Mouse (Mus musculus) T-cell, adult 2 months (primary cell): ENCODE data around the gene Cfap97d1.

ENCODE experiments used
- DNase-seq: peaks from one replicate; pipeline ENCODE4 v3.0.0; 2022; ENCODE audit warnings: low spot score

Gene Cfap97d1

DNA sequence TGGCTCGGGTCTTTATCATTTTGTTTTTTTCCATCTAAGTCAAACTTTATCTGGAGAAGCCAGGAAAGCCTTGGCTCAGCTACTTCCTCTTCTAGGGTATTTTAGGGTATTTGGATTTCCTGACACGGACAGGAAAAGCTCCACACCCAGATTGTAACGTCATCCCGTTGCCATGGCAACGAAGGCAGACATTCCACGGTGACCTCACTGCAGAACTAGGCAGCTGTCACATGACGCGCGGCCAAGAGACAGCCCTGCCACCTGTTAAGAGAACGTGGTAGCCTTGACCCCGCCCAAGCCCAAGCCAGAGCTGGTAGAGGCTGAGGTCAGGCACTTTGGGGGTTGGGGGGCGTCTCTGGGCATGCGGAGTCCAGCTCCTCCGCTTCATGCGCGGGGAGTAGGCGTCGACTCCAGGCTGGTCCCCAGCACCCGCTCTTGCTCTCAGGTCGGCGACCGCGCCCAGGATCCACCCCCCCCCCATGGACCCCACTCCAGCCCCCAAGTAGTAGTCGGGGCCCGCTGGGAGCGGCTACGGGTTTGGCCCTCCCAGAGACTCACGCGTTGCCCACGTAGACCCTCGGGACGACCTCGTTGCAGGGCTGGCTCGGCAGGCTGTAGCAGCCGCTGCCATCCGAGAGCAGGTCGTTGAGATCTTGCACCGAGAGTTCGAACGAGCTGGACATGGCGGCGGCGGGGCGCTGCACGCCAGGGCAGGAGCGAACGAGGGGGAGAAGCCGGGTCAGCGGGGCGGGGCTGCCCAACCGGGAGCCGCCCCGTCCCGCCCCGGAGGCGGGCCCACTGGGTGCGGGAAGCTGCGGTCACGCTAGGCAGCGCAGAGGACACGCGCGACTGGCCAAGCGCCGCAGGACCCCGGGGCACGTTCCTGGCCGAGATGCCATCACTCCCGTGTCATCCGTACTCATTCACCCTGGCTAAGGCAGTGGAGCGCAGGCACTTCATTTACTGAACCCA is at the start of gene Cfap97d1:
TSS of gene Cfap97d1 (plus strand) at position 226 of the 972 bp plus-strand sequence.
- DNase-seq = peak; percentile 53

DNA sequence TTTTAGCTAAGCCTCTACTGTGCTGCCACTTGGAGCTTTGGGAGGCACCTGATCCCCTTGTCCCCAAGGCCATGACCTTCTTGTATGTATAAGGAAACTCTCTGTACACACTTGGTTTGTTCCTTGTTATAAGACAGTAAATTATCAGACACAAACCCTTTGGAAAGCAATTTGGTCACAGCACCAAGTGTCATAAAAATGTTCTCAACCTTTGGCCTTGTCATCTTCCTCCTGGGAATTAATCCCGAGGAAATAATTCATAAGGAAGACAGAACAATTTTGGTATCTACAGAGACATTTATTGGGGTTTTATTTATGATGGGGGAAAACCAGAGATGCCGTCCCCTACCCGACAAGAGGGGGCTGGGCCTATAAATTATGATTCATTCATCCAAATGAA is 48.3 kb upstream of the Cfap97d1 start:
- DNase-seq = no peak

DNA sequence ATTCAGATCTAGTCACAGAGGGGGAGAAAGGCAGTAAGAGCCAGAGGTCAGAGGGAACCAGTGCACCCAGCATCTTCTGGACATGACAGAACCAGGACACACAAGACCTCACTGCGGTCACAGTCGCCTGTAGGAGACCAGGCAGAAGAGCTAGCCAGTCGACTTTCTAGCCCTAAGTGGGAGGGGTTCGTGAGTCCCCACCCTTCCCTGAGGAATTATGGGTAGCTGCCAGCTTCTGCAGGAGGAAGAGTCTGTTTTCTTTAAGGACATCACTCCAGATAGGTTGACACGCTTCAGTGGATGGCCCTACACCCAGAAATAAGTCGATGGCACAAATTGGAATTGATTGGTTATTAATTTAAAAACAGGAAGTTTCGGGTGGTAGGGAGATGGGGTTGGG is 47.7 kb upstream of the Cfap97d1 start:
- no peak for DNase-seq

DNA sequence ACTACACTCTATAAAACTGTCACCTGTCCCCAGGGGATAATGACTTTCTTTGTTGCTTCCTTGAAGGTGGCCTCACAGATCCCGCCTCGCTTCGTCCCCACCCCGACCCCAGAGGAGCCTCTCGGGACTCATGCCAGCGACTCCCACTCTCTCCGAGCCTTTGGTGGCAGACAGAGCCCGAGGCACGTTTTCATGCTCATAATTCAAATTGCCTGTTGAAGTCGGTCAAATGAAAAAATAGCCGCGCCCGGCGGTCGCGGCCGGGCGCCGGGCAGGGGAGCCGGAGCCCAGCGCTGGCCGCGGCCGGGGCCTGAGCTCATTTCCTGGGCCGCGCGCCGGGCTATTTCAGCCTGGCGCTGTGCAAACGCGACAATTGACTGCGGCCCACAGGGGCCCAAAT is 47.0 kb upstream of the Cfap97d1 start:
- no peak for DNase-seq

DNA sequence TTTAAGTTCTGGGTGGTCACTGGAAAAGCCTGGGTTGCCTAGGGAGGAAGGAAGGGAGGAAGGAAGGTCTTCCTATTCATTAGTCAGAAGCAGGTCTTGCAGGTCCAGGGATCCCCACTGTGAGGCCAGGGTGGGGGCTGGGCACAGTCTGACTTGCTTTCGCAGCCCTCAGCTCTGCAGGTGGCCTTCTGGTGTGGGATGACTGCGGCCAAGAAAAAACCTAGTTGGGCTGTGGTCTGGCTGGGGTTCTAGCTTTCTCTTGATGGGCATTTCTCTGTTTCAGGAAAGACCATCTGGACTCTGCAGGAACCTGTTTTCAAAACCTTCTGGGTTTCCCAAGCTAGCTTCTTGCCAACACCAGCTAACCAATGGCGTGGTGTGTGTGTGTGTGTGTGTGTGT is 41.0 kb upstream of the Cfap97d1 start:
- DNase-seq = no peak

DNA sequence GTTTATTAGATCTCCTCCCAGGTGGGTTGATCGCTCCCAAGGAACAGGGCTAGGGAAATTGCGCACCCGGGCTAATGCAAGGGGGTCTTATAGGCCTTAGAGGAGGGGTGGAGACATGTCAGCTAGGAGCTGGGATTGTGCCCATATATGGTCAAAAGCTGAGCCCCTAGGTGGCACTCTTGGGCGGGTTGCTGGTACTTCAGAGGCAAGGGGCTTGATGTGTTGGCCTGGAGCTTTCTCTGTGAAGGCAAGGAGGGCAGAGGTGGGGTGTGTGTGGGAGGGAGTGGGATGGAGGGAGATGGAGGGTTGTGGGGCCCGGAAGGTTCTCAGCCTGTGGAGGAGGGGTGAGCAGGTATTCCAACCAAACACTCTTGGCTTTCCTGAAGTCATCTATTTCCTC is 37.6 kb upstream of the Cfap97d1 start:
- DNase-seq = no peak

DNA sequence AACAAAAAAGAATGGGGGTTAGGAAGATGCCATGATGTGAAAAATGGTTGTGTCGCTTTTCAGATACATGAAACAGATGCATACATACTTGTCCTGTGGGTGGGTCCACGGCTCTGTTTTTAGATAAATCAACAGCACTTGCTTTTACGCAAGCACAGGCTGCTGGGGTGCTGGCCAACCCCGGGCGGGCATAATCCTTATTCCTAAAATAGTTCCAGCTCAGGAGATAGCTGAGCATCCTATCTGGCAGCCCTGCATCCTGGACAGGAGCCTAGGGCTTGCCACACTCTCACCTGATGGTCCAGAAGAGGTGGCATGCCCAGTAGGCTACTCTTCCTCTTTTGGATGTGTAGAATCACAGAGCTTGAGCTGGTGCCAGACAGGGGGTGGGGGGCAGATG is 34.1 kb upstream of the Cfap97d1 start:
- DNase-seq = no peak

DNA sequence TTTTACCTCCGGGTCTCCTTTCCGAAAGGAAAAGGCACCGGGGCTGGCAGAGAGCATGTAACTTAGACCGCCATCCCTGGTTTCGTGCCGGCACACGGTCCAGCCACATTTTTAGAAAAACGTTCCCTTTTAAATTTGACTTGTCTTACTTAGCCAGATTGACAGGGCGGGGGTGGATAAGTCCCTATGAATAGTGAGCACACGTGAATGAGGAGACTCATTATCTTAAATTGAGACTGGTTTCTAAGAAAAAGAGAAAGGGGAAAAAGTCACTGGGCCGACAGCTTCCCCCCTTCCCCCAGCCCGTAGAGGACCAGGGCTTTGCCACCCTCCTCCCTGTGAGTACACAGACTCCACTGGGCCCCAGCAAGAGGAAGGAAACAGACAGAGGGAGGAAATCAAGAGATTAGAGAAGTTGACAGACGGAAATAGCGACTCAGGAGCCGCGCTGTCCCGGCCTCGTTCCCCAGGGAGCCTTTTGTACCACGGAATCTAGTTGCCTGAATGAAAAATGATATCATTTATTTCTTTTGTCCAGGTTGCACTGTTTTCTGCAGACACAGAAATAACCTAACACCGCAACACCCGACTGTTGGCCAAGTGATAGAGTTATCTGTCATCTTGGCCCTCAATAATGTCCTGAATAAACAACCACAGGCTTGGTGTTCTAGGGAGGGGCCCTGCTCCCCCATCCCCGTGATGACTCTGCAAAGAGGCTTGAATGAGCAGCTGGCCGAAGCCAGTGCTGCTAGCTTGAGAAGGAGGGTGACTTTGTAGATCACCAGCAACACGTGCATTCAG is 31.3 kb upstream of the Cfap97d1 start:
- no peak for DNase-seq

DNA sequence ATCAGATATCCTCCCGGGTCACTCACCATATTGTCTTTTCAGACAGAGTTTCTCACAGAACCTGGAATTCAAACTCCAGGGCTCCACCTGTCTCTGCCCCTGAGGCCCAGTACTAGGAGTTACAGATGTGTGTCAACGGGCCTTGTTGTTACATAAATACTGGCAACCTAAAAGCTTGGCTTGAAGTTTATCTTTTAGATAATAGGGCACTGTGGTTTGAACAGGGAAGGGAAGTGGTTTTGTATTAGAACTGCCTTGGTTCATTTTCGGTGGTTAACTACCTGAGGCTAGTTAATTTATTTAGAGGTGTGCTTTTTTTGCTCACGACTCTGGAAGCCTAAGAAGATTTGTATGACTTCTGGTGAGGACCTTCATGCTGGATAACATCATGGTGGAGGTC is 30.6 kb upstream of the Cfap97d1 start:
- no peak for DNase-seq

DNA sequence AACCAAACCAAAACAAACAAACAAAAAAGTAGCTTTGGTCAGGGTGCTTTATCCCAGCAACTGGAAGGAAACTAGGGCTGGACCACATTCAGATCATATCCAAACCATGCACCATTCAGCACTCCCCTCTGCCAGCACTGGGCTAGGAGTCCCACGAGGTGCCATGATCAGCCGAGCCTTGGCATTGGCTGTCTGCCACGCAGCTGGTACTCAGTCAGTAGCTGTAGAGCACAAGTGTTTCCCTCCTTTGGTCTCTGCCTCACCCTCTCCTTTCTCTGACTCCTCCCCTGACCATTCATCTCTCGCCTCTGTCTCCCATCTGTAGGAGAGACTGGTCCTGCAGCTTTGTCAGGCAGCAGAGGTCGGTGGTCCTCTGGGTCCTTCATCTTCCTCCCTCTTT is 26.6 kb upstream of the Cfap97d1 start:
- DNase-seq = no peak

DNA sequence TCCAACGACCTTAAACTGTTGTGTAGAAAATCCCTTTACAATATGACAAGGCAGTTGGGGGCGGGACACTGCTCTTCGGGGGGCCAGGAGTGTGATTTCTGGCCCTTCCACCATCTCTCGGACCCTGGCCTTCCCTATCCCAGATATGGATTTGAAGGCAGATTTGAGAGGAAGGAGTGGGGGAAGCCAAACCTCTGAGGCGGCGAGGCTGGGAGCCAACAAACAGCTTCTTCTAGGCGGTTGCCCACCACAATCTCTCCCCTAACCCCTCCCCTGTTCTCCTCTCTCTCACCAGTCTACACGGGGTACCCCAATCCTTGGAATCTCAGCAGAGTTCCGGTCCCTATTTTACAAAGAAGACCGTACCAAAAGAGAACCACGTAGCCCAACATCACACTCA is 21.0 kb upstream of the Cfap97d1 start:
- no peak for DNase-seq

DNA sequence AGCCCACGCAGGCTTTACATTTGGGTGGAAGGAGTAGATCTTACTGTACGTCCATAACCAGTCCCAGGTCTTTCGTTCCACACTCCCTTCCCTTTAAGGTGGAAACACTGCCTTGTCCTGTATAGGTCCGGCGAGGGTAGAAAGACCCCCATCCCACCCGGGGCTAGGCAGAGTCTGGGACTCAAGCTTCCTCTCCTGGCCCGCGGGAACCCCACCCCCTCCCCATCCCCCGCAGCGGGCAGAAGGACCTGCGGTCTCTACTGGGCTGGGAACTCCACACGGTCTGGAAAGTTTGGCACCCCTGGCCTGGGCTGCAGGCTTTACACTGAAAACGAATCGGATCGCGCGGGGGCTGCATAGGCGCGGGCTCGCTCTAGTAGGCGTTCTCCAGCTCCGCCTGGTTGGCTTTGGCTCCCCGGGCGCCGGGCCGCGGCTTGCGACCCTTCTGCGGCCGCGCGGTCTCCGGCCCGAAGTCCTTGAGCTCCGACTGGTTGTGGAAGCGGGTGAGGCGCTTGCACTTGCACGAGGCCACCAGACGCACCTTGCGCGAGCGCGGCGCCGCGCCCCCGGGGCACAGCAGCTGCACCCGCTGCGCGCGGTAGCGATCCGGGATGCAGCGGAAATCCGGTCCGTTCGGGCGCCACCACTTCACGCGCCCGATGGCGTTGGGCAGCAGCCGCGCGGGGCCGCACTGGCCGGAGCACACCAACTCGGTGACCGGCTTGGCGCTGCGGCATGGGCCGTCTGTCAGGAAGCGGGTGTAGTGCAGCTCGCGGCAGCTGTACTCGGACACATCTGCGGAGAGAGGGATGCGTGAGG is 20.4 kb upstream of the Cfap97d1 start:
- DNase-seq = no peak

DNA sequence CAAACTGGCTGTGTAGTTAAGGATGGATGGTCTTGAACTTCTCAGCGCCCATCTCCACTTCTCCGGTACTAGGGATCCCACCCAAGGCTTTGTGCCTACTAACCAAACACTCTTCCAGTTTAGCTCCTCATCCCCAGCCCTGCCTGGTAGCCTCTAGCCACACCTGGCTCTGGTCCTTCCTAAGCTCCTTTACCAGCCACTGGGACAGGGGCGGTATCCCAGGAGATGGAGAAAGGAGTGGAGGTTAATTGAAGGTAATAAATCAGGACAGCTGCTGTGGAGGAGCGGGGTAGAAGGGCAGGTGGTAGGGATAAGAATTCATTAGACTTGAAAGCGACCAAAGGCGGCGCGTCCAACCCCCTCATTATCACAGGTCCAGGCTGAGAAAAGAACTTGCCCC is 19.4 kb upstream of the Cfap97d1 start:
- DNase-seq = no peak

DNA sequence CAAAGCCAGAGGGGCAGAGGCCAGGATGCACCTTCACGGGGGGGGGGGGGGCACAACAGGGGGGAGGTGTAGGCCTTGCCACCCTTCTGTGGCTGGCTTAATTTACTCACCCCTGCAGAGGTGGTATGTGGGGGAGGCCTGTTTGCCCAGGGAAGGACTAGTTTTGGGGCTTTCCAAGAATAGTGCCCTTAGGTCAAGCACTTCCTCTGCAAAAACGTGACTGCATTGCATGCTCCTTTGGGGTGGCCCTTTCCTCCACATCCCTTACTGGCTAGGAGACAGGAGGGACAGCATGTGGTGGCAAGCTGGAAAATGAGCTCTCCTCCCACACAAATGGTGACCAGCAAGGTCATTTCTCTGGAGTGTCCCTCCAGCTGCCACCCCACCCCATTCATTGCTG is 18.5 kb upstream of the Cfap97d1 start:
- no peak for DNase-seq

DNA sequence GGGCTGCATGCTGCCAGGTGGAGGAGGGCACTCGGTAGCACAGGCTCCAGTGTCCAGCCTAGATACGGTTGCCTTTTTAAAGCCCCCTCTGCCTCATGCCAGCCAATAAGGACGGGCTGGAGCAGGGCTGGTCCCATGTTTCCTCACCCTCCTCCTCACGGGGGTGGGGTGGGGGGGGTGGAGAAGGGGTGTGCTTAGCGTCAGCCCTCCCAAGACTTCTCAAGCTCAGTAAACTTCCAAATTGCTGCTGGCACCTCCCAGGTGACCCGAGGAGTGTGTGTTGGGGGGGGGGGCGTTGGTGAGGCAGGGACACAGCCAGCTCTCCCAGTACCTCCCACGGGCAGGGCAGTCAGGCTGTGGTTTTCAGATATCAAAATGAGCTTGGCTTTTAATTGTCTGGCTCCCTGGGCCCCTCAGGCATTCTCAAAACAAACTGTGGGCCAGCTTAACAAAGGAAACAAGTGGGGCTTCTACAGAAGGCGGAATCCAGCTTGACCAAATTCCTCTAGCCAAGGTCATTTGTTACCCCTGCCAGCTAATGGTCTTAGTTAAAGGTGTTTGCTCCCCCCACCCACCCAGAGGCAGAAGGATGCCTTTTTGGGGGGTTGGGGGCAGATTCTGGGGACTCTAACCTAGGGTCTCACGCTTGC is 17.0 kb upstream of the Cfap97d1 start, which contains the start of gene Sost:
TSS of gene Sost (minus strand) at position 51 of the 650 bp plus-strand sequence.
- DNase-seq = no peak

DNA sequence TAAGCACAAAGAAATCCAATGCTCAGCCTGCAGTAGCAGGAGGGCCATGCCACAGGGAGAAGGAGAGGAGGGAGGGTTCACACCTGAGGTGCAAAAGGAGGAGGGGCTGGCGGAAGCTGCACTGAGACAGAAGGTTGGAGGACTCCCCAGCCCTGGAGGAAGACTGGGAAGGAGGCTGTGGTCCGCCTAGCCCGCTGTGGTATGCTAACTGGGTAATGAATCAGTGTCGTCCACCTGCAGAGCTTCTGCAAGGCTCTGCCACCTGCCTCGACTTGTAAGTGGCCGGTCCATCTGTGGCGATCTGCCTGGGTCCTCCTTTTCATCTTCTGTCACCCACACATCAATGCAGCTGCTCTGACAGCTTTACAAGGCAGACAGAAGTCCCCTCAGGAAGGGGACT is 15.8 kb upstream of the Cfap97d1 start:
- DNase-seq = no peak

DNA sequence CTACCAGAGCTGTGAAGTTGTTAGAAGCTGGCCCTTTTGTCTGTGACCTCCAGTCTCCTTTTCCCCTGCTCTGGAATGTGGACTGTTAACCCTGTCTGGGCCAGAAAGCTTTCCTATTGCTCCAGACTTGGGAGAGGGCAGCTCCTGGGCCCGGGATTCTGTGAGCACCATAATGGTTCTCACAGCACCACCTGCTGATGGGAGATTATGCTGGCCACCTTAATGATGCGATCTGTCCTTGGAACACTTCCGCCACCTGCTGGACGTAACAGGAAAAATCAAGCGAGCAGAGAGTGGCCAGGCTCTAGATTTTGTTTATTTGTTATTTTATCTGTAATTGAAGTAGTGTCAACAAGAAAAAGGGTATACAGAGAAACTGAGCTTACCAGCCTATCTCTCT is 15.3 kb upstream of the Cfap97d1 start:
- DNase-seq = peak; percentile 46

DNA sequence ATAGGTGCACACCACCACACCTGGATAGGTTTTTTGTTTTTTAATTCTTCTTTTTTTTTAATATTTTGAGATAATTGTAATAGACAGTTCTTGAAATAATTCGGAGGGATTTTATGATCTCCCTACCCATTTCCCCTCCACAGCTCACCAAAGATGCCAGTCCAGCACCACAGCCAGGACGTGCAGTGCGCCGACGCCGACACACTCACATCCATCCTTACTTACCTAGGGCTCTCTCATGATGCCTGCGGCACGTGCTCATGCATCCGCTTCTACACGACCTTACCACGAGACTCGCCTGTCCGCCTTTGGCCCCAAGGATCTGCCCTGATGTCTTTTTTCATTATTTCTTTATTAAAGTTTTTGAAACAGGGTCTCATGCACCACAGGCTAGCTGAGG is 14.2 kb upstream of the Cfap97d1 start:
- DNase-seq = no peak

DNA sequence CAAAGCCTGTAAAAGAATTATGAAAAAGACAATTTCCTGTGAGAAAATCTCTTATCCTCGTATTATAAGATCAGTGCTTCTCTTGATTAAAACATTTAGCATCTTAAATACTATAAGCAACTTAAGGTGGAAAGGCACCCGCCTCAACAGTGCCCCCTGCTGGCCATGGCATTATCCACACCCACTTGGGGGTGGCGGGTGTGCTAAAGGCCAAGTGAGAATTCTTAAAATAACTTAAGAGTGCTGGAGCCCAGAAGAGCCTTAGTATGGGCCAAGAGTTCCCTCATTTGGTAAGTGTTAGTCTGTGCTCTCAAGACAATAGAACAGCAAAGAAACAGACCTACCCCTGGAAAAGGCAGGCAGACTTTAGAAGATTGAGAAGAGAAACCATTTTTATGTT is 12.7 kb upstream of the Cfap97d1 start:
- DNase-seq = peak; percentile 17

DNA sequence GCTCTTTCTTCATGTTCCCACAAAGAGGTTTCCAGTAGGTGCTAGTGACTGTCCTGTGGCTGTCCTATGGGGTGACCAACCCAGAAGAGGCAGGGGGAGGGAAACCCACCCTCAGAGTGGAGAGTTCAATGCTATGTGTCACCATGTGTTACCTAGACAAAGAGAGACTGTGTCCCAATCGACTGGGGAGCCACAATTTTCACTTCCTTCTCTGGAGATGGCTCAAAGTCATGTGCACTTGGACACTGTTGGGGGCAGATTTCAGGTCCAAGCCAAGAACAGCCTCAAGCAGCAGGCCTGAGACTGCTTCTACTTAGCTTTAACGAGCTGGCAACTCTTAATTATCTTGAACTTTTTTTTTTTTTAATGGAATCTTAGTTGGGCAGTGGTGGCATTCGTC is 12.0 kb upstream of the Cfap97d1 start:
- DNase-seq = no peak

DNA sequence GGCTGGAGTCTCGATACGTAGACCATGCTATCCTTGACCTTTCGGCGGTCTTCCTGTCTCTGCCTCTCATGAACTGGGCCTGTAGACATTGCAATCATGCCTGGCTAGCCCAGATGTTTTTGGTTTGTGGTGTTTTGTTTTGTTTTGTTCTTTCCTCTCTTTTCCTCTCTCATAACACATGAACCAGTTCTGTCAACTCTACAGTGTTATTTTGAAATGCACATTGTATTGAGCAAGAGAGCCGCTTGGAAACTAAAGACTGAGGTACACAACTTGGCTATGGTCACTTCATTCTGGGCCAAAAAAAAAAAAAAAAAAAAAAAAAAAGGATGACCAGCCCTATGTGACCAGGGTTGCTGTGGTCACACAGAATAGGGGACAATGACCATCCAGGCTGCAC is 11.4 kb upstream of the Cfap97d1 start:
- no peak for DNase-seq

DNA sequence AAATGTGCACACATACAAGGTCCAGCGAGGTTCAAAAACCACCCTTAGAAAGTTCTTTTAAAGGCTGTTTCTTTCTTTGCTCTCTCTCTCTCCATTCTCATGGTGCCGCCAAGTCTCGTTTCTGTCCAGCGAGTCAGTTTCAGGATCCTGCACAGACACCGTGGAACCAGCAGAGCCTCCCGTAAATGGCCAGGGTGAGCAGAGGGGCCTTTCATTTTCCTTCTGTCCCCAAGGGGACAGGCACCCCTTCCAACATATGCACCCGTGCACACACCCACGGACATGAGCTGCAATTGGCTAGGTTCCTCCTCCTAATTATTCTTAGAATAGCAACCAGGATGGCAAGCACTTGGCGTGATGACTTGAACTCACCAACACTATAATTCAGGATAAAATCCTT is 10.6 kb upstream of the Cfap97d1 start:
- no peak for DNase-seq
